Mouse (Mus musculus) cerebellum, postnatal 10 days (tissue): ENCODE measurements around the gene Asb15.

Experiments
- DNase-seq, 2 experiments: peaks; one replicate each; pipeline ENCODE4 v3.0.0; 2021; ENCODE audit warnings: mixed read lengths in 2 of 2

Gene Asb15

GRCm38 (mm10) chr6:24609531-24609930, 81.6 kb downstream of the Asb15 start:
- DNase-seq: no peak

- no peak for DNase-seq
These were observed 82.4 kb downstream of the Asb15 start for GRCm38 (mm10) chr6:24610358-24610757.

GRCm38 (mm10) chr6:24612074-24612755, 84.3 kb downstream of the Asb15 start:
- no peak for DNase-seq

DNA sequence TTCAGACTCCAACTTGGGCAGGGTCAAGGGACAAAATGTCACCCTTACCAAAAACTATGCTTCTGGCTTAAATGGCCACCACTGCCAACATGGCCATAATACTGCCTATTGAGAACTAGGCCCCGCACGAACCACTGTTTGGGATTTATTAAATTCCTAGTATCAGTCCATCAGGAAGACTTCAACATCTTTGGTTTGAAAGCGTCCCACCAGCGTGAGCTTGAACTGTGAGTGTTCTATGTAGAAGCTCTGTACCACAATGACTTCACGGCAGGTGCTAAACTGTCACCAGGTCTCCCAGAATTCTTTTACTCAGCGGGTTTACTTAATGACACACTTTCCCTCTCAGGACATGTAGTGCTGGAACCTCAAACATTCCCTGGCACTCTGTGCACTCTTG, 85.4 kb downstream of the Asb15 start:
- DNase-seq: no peak

DNA sequence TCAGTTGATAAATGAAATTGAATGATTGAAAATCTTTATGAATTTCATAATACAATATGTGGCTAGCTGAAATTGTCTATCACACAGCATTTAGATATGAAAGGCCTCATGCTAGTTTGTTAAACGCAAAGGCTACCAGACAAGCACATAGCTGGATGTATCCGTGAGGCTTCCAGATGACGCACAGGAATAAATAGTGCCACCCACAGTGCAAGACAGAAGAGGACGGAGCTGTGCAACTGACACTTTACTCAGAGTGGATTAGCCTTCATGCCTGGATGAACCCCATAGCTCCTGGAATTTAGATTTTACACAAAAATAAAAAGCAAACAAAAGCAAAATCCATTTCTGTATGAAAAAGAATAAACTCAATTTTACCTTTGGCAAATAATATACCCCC, 86.0 kb downstream of the Asb15 start:
- DNase-seq: peak; percentile 33 to 36

GRCm38 (mm10) chr6:24616746-24617145, 88.8 kb downstream of the Asb15 start:
- peak; percentile 78 to 87 for DNase-seq

DNA sequence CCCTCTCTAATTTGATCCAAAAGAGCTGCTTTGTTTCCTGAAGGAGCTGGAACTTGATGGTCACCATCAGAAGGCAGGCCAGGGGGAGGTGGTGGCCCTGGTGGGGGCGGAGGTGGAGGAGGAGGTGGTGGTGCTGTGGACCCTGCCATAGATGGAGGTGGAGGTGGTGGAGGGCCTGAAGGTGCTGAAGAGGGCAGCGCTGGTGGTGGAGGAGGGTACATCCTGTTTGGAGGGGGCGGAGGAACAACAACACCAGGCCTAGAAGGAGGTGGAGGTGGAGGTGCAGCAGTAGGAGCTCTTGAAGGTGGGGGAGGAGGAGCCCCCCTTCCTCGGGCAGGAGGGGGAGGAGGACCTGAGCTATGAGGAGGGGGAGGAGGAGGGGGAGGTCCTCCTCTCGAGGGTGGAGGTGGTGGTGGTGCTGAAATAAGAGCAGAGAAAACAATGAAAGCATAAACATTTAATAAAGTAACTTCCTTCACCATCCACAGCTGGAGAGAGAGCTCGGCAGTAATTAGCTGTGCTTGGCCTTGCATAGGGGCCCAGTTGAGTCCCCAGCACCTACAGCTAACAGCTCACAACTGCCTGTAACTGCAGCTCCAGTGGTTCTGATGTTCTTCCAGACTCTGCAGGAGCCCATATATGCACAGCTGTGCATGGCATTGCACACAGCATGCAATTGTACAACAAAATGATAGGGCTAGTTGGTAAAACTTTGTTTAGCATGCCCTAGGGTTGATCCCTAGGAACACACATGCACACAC, 91.5 kb downstream of the Asb15 start:
- DNase-seq: no peak

DNA sequence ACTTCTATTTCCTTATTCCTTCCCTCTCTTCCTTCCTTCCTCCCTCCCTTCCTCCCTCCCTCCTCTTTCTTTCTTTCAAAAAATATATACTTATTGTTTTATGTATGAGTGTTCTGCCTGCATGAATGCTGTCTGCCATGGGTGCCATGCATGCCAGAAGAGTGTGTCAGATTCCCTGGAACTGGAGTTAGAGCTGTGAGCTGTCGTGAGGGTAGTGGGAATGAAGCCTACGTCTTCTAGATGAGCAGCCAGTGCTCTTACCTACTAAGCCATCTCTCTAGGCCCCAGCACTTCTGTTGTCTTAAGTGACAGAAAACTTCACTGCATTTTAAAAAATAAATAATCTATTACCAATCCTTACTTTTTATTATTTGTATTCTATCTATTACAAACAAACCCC, 93.0 kb downstream of the Asb15 start:
- DNase-seq: no peak

DNA sequence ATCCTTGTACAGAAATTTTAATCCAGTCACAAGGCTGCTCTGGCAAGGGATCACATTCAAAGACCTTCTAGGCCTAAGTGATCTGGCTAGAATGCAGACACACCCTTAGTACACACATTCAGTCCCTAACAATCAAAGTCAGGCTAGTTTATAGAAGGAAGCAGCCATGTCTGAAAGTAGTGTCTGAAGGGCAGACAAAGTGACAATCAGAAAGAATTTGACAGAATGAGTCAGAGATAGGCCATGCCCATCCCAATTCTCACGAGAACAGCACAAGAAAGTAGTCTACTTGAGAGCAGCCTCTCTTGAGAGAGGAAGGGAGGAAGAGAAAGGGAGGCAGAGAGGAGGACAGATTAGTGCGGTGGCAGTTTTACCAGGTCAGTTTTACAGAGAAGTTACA, 94.2 kb downstream of the Asb15 start:
- no peak for DNase-seq
